Mouse (Mus musculus): Measurements from ENCODE around the gene Fam155a.
A peak's percentile ranks its signal among the peaks of the same experiment; 100 is the strongest.

The Fam155a gene

DNA sequence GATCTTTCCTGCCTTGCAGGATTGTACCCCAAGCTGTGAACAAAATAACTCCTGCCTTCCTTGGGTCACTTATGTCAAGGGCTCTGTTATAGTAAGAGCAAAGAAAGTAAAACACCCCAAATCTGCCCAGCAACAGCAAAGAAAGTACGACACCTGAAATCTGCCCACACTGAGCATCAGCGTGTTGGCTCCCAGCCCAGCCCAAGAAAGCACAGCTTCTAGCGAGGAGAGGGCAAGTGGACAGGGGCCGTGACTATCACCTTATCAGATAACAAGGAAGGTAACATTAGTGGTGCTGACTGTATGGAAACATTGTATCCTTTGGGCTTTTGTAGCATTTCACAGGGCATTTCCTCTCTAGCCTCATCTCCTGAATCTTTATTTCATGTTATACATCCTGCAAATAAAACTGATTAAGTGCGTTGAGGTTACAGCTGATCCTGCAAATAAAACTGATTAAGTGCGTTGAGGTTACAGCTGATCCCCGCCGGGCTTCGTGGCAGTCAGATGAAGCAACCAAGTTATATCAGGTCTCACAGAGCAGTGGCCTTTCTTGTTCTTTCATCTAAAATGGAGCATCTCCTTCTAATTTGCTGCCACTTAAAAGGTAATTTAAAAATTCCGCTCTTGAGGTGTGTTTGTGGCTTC, 435.6 kb downstream of the Fam155a start:
- ATAC-seq (ENCODE audit: insufficient number of reproducible peaks, low FRiP score, low TSS enrichment): no peak

DNA sequence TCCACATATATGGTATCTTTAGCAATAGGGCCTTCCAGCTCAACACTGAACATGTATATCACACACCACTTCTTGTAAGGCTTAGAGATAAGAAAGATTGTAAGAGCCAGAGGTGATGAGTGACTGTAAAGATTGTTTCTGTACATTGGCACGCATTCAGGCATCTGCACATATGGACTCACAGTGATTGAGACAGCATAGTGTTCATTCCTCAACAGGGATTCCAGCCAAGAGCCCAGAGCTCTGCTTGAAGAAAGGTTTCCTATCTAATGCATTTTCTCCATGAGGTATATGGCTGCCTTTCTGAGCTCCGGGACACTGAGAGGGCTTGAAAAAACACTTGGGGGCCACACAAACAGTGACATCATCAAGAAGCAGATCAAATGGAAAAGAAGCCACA, 438.2 kb downstream of the Fam155a start:
- no peak for ATAC-seq (ENCODE audit: insufficient number of reproducible peaks, low FRiP score, low TSS enrichment)

DNA sequence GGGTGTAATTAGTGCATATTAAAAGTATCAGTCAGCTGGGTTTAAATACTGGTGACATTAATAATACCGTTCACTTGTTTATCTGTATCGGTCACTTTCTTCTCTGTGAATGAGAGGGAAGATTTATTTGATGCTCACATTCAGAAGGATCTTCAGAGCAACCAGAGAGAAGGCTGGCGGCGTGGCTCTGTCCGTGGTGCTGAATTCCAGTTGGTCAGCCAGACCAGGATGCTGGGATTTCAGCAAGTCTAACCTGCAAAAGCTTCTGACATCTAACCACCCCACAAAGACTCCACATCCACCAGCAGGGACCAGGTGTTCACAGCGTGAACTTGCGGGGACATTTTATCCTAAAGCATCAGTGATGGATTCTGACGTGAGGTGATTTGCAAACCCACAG, 461.5 kb downstream of the Fam155a start:
- no peak for ATAC-seq (ENCODE audit: insufficient number of reproducible peaks, low FRiP score, low TSS enrichment)

GRCm38 (mm10) chr8:9303526-9304135, 467.3 kb downstream of the Fam155a start:
- no peak for ATAC-seq (ENCODE audit: insufficient number of reproducible peaks, low FRiP score, low TSS enrichment)

GRCm38 (mm10) chr8:9295046-9295445, 475.9 kb downstream of the Fam155a start:
- ATAC-seq (ENCODE audit: insufficient number of reproducible peaks, low FRiP score, low TSS enrichment): no peak

DNA sequence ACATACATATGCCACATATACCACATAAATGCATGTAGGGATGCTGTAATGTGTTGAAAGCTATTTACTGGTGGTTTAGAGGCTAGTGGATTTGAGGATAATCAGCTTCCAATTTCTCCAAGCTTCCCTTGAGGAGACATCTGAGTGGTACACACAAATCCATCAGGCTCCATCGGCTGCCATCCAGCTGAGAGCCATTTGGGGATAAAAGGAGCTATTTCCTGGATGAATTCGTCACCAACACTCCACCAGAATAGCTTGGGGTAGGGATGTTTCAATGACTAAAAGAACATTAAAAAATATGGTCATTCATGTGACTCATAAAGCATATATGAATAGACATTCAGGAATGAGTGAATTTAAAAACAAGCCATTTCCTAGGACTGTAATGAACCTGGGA, 478.4 kb downstream of the Fam155a start:
- ATAC-seq (ENCODE audit: insufficient number of reproducible peaks, low FRiP score, low TSS enrichment): no peak

GRCm38 (mm10) chr8:9288015-9288729, 482.8 kb downstream of the Fam155a start:
- ATAC-seq (ENCODE audit: insufficient number of reproducible peaks, low FRiP score, low TSS enrichment): no peak

DNA sequence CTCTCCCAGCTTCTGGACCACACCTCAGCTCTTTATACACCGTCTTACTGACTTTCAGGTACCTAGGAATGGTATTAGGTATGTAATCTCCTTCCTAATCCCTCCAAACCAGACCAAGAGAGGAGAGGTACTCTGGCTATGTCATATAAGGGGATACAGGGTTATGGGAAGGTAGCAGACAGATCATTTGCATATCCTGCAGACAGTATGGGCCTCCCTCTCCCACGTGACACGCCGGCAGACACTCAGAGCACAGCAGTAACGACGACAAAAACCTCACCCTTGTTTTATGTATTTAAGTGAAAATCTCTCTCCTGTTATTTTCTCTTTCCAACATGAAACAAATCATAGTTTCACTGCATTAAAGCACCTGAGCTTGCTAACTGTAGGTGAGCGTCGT, 496.8 kb downstream of the Fam155a start:
- ATAC-seq (ENCODE audit: insufficient number of reproducible peaks, low FRiP score, low TSS enrichment): no peak

DNA sequence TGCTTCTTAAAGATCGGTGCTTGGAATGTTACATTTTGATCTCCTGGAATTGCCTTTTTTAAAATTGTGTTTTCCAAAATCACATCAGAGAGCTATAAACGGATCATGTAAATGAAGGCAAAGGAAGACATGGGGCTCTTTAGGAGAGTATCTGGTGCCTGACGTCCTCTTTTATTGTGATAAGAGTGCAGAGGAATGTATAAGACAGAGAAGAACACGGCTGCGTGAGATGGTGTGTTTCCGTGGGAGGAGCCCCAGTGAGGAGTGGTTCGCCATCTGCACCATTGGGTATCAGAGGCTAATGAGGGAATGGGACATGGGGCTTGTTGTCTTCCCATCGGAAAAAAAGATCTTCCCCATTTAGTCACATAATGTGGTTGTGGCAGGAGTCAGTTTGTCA, 506.6 kb downstream of the Fam155a start:
- no peak for ATAC-seq (ENCODE audit: insufficient number of reproducible peaks, low FRiP score, low TSS enrichment)

DNA sequence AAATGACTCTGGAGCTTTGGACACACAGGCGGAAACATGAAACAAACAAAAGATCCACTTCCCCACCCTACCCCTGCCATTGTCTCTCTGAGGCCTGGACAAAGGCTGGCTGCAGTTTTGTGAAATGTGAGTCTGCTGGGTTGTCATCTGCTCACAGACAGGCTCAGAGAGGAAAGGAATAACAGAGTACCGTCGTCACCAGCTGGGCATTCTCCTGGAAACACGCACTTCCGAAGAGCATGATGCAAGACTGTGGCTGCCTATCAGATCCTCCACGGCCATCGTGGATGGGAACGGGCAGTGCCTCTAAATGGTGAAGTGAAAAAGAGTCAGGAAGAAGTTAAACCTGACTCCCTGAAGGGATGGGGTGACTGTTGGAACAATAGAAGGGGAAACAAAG, 509.4 kb downstream of the Fam155a start:
- no peak for ATAC-seq (ENCODE audit: insufficient number of reproducible peaks, low FRiP score, low TSS enrichment)

GRCm38 (mm10) chr8:9255316-9255715, 515.6 kb downstream of the Fam155a start:
- peak; percentile 86 for ATAC-seq (ENCODE audit: insufficient number of reproducible peaks, low FRiP score, low TSS enrichment)

- ATAC-seq (ENCODE audit: insufficient number of reproducible peaks, low FRiP score, low TSS enrichment): no peak
Measured at GRCm38 (mm10) chr8:9252991-9253390, 518.0 kb downstream of the Fam155a start.

DNA sequence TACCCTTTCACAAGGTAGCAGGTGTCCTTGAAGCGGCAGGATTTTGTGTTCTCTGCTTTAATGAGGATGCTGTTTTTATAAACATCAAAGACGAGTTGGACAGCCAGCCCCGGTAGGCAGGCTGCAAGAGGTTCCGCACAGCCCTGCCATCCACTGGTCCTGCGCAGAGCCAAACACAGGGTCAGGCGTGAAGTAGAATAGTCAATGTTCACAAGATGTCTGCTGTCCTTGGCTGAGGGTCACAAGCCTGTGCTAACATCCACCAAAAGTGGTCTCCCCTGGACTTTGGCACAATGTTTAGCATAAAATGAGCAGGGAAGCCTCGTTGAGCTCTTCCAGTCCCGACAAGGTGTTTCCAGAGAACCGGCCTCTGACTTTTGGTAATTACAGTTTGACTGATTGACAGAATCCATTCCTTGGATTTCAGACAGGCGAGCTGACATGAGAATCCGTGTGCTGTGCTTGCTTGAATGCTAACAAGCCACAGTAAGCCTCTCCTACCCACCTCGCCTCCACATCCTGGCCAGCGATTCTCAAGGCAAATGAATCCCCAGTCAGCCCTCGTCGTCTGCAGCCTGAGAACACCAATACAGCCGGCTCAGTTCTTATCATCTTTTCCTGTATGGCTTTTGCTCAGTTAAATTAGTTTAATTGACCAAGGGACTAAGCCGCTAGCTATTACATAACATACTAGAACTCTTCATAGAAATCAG, 522.7 kb downstream of the Fam155a start:
- ATAC-seq (ENCODE audit: insufficient number of reproducible peaks, low FRiP score, low TSS enrichment): no peak

DNA sequence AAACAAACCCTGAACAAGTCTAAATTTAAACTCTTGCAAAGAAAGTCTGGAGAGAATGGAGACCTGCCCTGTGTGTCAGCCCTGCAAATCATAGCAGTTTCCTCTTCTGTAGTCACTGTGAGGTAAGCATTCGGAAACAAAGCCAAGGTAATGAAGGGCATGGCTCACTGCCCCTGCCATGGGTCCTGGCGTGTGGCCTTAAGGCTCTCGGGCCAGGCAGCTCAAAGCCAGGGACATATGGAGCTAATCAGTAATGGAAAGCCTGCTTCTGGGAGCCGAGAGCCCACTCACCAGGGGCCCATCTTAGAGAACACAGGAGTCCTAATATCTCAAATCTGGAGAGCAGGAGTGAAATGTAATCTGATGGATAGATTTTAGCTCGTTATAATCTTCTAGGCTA, 525.0 kb downstream of the Fam155a start:
- peak; percentile 97 for ATAC-seq (ENCODE audit: insufficient number of reproducible peaks, low FRiP score, low TSS enrichment)

GRCm38 (mm10) chr8:9240996-9241395, 530.0 kb downstream of the Fam155a start:
- ATAC-seq (ENCODE audit: insufficient number of reproducible peaks, low FRiP score, low TSS enrichment): no peak

DNA sequence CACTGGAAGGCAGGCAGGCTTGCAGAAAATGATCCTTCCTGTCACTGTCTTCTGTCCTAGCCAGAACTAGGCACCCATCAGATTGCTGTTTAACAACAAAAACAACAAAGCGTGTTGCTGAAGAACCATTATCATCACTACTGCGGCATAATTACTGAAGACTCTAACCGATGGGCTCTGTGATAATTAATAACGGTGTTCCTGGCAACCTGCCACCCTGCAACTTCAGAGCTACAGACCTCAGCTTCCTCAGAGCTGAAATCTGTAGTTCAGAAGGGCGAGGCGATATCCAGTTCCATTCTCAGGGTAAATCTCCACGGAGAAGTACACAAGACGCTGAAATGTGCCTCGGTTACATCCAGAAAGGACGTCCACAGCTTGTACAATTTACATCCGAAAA, 531.2 kb downstream of the Fam155a start:
- no peak for ATAC-seq (ENCODE audit: insufficient number of reproducible peaks, low FRiP score, low TSS enrichment)

- no peak for ATAC-seq (ENCODE audit: insufficient number of reproducible peaks, low FRiP score, low TSS enrichment)
Measured at GRCm38 (mm10) chr8:9238974-9239373, 532.0 kb downstream of the Fam155a start.

- peak; percentile 78 for ATAC-seq (ENCODE audit: insufficient number of reproducible peaks, low FRiP score, low TSS enrichment)
Measured at GRCm38 (mm10) chr8:9233326-9233919, 537.5 kb downstream of the Fam155a start.

- ATAC-seq (ENCODE audit: insufficient number of reproducible peaks, low FRiP score, low TSS enrichment): peak; percentile 76
Measured at GRCm38 (mm10) chr8:9227779-9228464, 543.0 kb downstream of the Fam155a start.

GRCm38 (mm10) chr8:9226767-9227166, 544.2 kb downstream of the Fam155a start:
- ATAC-seq (ENCODE audit: insufficient number of reproducible peaks, low FRiP score, low TSS enrichment): no peak

Measured in cerebellum, adult (tissue).